Mouse (Mus musculus): ENCODE results near the gene Fkbp10. TPM values are rescaled to one million over a fixed set of nuclear protein-coding genes. Genes with fewer than 3 reads are reported as not detected.

Gene Fkbp10
- polyA plus RNA-seq, 2 experiments = 5.0 to 5.3 TPM

DNA sequence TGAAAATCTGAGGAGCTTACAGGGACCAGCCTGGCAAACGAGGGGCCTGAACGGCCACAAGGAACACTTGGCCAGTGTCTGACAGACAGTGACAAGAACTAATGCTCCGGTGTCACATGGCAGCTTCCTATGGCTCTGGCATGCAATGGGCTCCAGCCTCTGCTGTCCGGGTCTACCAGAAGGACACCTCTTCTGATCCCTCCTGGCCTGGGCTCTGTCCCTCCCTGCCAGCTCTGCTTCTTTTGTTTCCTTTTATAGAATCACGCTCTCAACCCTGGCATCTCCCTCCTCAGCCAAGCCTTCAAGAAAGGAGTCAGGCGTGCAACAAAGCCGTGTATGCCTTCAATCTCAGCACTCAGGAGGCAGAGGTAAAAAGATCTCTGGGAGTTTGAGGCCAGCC lies 14.6 kb downstream of the Fkbp10 start:
- H3K9me3 ChIP-seq (ENCODE audit: control insufficient read depth, low read length) = no peaks in the 10 kb centered on the region
- peaks cover 0 to 6% of the 10 kb centered on the region in 2 experiments; a peak in 1 of 4 replicates for H3K4me1 ChIP-seq (replicated peaks; ENCODE audit: control insufficient read depth in 2 of 2, insufficient read depth in 2 of 2, low read length in 1 of 2)
- no peak overlapping the region for H3K4me3 ChIP-seq (ENCODE audit: insufficient read depth in 1 of 2, low read depth in 2 of 2, low read length in 2 of 2)
- no peak for DNase-seq (ENCODE audit: low read depth in 3 of 3, low spot score in 3 of 3)
- no peak for ATAC-seq (ENCODE audit: insufficient read depth)
- WGBS (ENCODE audit: insufficient replicate concordance) = 73% methylated on average over 7 of the region's 7 CpGs
- no peaks in the 10 kb centered on the region for H3K36me3 ChIP-seq (replicated peaks; ENCODE audit: control insufficient read depth, insufficient read depth, low read depth)
- H3K4me2 ChIP-seq (ENCODE audit: low read depth) = no peak overlapping the region
- H3K27me3 ChIP-seq (ENCODE audit: control insufficient read depth, insufficient read depth, low read length) = no peaks in the 10 kb centered on the region
- H3K9ac ChIP-seq (replicated peaks) = no peak overlapping the region
- H3K27ac ChIP-seq = no peak overlapping the region
- TF ChIP-seq EP300 (IDR thresholded peaks at IDR 0.05; ENCODE audit: low read depth) = no peak
- TF ChIP-seq CTCF (IDR thresholded peaks at IDR 0.05; ENCODE audit: low read depth) = no peak

DNA sequence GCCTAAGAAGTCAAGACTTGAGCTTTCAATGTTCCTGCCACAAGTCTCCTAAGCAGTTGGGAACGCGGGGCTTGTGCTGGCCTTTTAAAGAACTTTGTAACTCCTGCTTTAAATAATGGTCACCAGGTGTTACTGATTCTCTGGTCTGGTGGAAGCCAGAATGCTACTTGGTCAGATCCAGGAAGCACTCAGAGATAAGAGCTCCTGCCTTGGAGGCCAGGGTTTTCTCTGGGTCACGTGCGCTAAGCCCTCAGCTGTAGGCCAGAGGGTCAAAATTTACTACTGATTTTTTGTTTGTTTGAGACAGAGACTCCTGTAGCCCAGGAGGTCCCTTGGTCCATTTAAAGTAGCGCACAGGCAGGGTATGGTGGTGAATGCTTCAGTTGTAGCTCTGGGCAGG lies 16.5 kb downstream of the Fkbp10 start:
- DNase-seq (ENCODE audit: low read depth in 3 of 3, low spot score in 3 of 3) = no peak
- no peak overlapping the region for H3K27ac ChIP-seq
- H3K27me3 ChIP-seq (ENCODE audit: control insufficient read depth, insufficient read depth, low read length) = no peaks in the 10 kb centered on the region
- no peaks in the 10 kb centered on the region for H3K9me3 ChIP-seq (ENCODE audit: control insufficient read depth, low read length)
- no peaks in the 10 kb centered on the region for H3K4me1 ChIP-seq (replicated peaks; ENCODE audit: control insufficient read depth in 2 of 2, insufficient read depth in 2 of 2, low read length in 1 of 2)
- H3K9ac ChIP-seq (replicated peaks) = no peak overlapping the region
- 68% methylated on average over 5 of the region's 5 CpGs for WGBS (ENCODE audit: insufficient replicate concordance)
- H3K36me3 ChIP-seq (replicated peaks; ENCODE audit: control insufficient read depth, insufficient read depth, low read depth) = no peaks in the 10 kb centered on the region
- ATAC-seq (ENCODE audit: insufficient read depth) = no peak
- TF ChIP-seq EP300 (IDR thresholded peaks at IDR 0.05; ENCODE audit: low read depth) (no peak), CTCF (IDR thresholded peaks at IDR 0.05; ENCODE audit: low read depth) (no peak)
- no peak overlapping the region for H3K4me2 ChIP-seq (ENCODE audit: low read depth)
- no peak overlapping the region for H3K4me3 ChIP-seq (ENCODE audit: insufficient read depth in 1 of 2, low read depth in 2 of 2, low read length in 2 of 2)

DNA sequence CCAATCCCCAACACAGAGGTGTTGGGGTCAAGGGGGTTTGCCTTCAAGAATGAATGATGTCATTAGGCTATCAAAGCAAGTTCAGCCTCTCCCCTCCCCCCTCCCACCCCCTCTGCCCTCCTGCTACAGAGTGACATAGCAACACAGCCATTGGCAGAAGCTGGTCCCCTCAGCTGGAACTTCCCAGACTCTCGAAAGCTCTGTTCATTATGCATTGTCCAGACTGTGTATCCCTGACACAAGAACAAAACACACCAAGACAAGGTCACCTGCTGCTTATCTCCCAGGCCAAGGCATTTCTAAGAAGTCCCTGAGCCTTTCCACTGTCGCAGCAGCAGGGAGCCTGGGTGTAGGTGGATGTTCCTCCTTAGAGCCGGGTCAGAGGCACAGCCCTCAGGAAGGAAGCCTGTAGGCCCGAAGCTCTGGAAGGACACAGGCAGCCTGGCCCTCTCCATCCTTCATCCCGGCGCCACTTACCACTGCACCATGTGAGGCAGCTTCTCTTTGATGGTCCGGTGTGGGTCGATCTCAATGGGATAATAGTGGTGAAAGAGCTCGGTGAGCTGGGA lies 20.3 kb downstream of the Fkbp10 start:
- 76% methylated on average over 9 of the region's 9 CpGs for WGBS (ENCODE audit: insufficient replicate concordance)

DNA sequence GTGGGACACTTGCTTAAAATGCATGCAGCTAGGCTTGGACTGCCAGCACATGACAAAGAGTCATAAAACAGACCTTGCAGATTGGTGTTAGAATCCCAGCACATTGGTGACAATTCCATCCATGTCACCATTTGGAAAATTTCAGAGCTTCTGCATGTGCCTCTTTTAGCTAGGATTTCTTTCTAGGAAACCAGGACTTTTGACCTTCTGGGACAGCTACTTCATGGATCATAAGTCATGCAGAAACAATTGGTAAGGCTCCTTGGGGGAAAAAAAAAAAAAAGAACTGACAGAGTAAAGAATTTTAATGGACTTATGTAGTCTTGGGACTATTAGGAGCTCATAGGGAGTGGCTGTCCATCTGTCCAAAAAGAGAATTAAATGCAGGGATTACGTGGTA lies 22.4 kb downstream of the Fkbp10 start:
- H3K4me1 ChIP-seq (replicated peaks; ENCODE audit: control insufficient read depth in 2 of 2, insufficient read depth in 2 of 2, low read length in 1 of 2) = peaks cover 0 to 7% of the 10 kb centered on the region in 2 experiments; a peak in 3 of 4 replicates
- H3K27ac ChIP-seq = no peak overlapping the region
- WGBS (ENCODE audit: insufficient replicate concordance) = 67% methylated on average over 1 of the region's 1 CpGs
- H3K4me3 ChIP-seq (ENCODE audit: insufficient read depth in 1 of 2, low read depth in 2 of 2, low read length in 2 of 2) = no peak overlapping the region
- no peak overlapping the region for H3K4me2 ChIP-seq (ENCODE audit: low read depth)
- H3K9ac ChIP-seq (replicated peaks) = no peak overlapping the region
- TF ChIP-seq CTCF (IDR thresholded peaks at IDR 0.05; ENCODE audit: low read depth) (no peak), EP300 (IDR thresholded peaks at IDR 0.05; ENCODE audit: low read depth) (no peak)
- no peaks in the 10 kb centered on the region for H3K27me3 ChIP-seq (ENCODE audit: control insufficient read depth, insufficient read depth, low read length)
- H3K36me3 ChIP-seq (replicated peaks; ENCODE audit: control insufficient read depth, insufficient read depth, low read depth) = no peaks in the 10 kb centered on the region
- ATAC-seq (ENCODE audit: insufficient read depth) (no peak), DNase-seq (ENCODE audit: low read depth in 3 of 3, low spot score in 3 of 3) (no peak)
- no peaks in the 10 kb centered on the region for H3K9me3 ChIP-seq (ENCODE audit: control insufficient read depth, low read length)

More for the DNA sequence above, 20.3 kb downstream of the Fkbp10 start:
- Histone ChIP-seq H3K4me2 (ENCODE audit: low read depth) (no peak overlapping the region), H3K4me3 (ENCODE audit: insufficient read depth in 1 of 2, low read depth in 2 of 2, low read length in 2 of 2) (no peak overlapping the region), H3K36me3 (replicated peaks; ENCODE audit: control insufficient read depth, insufficient read depth, low read depth) (no peaks in the 10 kb centered on the region), H3K9me3 (ENCODE audit: control insufficient read depth, low read length) (no peaks in the 10 kb centered on the region), H3K9ac (replicated peaks) (no peak overlapping the region), H3K27ac (no peak overlapping the region), H3K27me3 (ENCODE audit: control insufficient read depth, insufficient read depth, low read length) (no peaks in the 10 kb centered on the region), H3K4me1 (replicated peaks; ENCODE audit: control insufficient read depth in 2 of 2, insufficient read depth in 2 of 2, low read length in 1 of 2) (peaks cover 0 to 7% of the 10 kb centered on the region in 2 experiments; a peak in 3 of 4 replicates)
- no peak for ATAC-seq (ENCODE audit: insufficient read depth)
- no peak for TF ChIP-seq EP300 (IDR thresholded peaks at IDR 0.05; ENCODE audit: low read depth)
- TF ChIP-seq CTCF (IDR thresholded peaks at IDR 0.05; ENCODE audit: low read depth) = no peak
- no peak for DNase-seq (ENCODE audit: low read depth in 3 of 3, low spot score in 3 of 3)

DNA sequence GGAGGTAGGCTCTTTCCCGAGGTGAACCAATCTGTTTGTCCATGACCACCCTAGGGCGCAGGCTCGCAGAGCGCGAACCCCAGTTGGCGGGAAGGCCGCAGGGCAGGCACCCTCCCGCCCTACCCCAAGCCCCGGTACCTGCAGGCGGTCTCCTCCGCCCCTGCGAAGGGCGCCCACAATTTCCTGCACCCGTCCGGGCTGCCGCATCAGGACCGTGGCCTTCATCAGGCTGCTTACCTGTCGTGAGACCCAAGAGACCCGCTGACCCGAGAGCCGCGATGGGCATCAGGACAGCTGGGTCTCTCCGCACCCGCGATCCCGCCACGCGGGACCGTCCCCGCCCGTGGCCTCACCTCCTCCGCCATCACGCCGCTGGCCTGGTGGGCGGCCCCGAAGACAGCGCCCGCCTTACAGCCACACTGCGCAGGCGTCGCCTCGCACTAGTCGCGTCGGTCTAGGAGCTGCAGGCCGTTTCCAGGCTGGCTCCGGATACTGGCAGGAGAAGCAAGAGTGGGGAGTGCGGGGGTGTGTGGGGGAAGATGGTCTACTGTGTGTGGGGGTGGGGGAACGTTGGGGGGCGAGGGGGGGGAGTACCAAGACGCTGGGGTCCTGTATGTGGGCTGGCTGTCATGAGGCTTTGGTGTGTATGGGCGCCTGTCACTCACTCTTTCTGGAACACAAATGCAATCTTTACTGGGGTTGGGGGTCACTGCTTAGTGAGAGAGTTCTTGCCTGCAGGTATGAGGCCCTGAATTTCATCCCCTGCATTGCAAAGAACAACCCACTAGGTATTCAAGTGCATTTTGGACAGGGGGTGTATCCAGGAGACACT lies 25.4 kb downstream of the Fkbp10 start:
- DNase-seq (ENCODE audit: low read depth in 3 of 3, low spot score in 3 of 3) (peak; percentile 42 to 53 (median 45)), ATAC-seq (ENCODE audit: insufficient read depth) (peak; percentile 92)
- no peak overlapping the region for H3K27ac ChIP-seq
- no peak for TF ChIP-seq EP300 (IDR thresholded peaks at IDR 0.05; ENCODE audit: low read depth)
- TF ChIP-seq CTCF (IDR thresholded peaks at IDR 0.05; ENCODE audit: low read depth) = no peak
- no peaks in the 10 kb centered on the region for H3K27me3 ChIP-seq (ENCODE audit: control insufficient read depth, insufficient read depth, low read length)
- H3K36me3 ChIP-seq (replicated peaks; ENCODE audit: control insufficient read depth, insufficient read depth, low read depth) = no peaks in the 10 kb centered on the region
- H3K9ac ChIP-seq (replicated peaks) = peak overlapping the region; percentile 74
- WGBS (ENCODE audit: insufficient replicate concordance) = 2% methylated on average over 52 of the region's 52 CpGs
- H3K4me1 ChIP-seq (replicated peaks; ENCODE audit: control insufficient read depth in 2 of 2, insufficient read depth in 2 of 2, low read length in 1 of 2) = peaks cover 0 to 7% of the 10 kb centered on the region in 2 experiments; a peak in 3 of 4 replicates
- peak overlapping the region; percentile 71 to 75 for H3K4me3 ChIP-seq (ENCODE audit: insufficient read depth in 1 of 2, low read depth in 2 of 2, low read length in 2 of 2)
- no peaks in the 10 kb centered on the region for H3K9me3 ChIP-seq (ENCODE audit: control insufficient read depth, low read length)
- H3K4me2 ChIP-seq (ENCODE audit: low read depth) = peak overlapping the region; percentile 90

Data from liver, embryonic 14.5 days (tissue).